Mouse (Mus musculus) left cerebral cortex, postnatal 4 days (tissue): ENCODE measurements around the gene Omt2b. TPM values are rescaled to one million over a fixed set of nuclear protein-coding genes. Genes with fewer than 3 reads are reported as not detected.
A peak's percentile ranks its signal among the peaks of the same experiment; 100 is the strongest.
"Not testable (repeated sequence)": the region's sequence is repeated elsewhere in the genome, so short reads cannot be mapped to it uniquely, and the experiment has no call there.

Experiments
- DNase-seq: peaks from one replicate; pipeline ENCODE4 v3.0.0-alpha.2; 2022
- intact Hi-C: fragments of 180-260 bp; cut with DNase I; formaldehyde crosslinking; loops from one replicate; pipeline ENCODE4 v1.15.1; 2025
- total RNA-seq, 2 experiments: library from RNA; stranded (reverse); gene quantifications; 2 replicates each; pipeline ENCODE4 v1.2.3; 2021

Gene Omt2b
- not detected for total RNA-seq

DNA sequence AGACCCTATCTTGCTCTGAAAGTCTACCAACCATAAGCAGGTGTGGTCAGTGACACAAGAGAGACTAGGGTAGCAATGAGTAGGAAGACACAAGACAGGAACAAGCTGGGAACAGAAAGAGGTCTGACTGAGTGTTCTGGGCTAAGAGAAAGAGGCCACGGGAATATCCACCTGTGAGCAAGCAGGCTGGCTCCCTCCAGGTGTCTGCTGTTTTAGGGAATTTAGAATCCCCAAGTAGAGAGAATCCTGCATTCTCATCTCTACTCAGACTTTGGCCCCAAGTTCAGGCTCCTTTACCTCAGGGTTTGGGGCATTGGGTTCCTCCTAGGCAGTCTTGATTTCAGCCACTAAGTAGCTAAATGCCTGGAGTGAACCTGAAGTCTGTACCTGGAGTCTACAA, at the start of gene Omt2b:
Gene Omt2b, plus strand, starts transcription at position 301 of the 400 bp plus-strand sequence.
- intact Hi-C loops, DNase-seq: not testable (repeated sequence)

DNA sequence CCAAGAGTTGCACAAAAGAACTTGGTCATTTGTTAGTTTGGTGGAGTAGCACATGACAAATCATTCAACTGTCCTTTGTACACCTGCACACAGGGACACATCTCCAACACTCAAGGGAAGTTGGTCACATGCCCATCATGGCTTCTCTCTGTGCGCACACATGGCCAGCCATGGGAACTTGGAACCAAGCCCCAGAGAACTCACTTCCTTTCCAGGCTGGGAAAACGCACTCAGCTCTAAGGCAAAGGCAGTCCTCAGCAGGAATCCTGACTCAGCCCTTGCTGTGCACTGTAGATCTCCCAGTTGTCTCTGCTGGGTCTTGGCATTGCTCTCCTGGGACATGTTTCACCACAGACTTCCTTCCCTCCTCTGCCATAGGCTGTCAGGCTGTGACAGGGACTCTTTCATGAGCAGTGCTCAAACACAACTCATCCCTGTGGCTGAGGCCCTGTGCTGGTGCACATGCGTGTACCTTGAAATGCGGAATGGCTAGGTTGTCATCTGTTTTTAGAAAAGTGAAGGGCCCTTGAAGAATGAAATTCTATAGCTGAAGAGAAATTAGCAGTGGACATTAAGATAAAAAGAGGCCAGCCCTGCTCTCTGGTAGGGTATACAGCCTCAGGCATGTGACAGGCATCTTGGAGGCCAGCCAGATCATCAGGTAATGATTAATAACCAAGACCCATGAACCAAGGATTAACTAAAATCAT, 45.2 kb upstream of the Omt2b start:
- intact Hi-C loops, DNase-seq: not testable (repeated sequence)

DNA sequence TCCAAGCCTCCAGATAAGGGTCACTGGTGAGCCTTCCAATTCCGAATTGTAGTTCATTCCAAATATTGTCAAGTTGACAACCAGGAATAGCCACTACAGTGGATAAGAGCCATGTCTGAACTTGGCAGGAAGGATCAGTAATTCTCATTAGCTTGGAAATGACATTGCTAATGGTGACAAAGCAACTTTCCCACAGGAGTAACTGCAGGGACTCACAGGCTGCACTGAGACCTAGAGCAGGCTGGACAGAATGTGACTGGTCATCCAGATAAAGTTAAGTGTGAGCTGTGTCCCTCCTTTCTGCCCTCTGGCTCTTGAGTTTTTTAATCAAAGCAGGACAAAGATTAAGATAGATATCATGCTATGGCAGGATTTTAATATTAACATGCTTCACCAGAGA, 38.3 kb upstream of the Omt2b start:
- intact Hi-C loops, DNase-seq: not testable (repeated sequence)

DNA sequence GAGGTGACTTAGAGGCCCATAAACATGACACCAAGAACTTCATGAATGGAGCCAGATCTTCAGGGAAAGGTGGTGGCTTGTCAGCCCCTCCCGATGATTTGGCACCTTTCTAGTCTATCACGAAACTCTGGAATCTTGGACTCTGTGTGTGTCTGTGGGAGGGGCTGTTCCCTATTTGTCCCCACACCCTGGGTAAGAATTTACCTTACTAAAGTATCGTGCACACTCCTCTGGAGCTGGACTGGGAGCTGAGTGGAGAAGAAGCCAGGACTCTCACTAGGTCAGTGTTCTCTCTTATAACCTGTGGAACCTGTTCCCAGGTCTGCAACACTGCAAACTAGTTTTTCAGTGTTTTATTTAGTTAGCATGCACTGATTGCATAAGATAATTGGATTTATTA, 37.7 kb upstream of the Omt2b start, which contains the start of gene Gm10639:
Gene Gm10639, plus strand, starts transcription at position 201 of the 400 bp plus-strand sequence.
- DNase-seq, intact Hi-C loops: not testable (repeated sequence)

DNA sequence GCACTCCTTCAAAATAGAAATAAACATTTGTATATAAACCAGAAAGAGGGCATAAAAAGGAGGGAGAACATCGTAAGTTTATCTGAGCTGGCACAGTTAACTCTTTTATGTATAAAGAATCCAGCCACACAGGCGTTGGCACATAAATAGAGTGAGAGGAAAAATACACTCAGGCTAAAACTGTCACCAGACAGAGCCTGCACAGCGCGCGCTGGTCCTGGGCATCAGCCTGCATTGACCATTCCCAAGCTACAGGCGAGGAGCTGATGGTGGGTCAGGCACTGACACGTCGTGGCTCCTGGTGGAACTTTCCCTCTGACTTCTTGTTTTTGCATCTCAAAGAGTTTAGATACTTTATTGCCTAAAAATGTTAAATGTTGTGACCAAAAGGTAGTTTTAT, 34.9 kb upstream of the Omt2b start:
- intact Hi-C loops, DNase-seq: not testable (repeated sequence)

DNA sequence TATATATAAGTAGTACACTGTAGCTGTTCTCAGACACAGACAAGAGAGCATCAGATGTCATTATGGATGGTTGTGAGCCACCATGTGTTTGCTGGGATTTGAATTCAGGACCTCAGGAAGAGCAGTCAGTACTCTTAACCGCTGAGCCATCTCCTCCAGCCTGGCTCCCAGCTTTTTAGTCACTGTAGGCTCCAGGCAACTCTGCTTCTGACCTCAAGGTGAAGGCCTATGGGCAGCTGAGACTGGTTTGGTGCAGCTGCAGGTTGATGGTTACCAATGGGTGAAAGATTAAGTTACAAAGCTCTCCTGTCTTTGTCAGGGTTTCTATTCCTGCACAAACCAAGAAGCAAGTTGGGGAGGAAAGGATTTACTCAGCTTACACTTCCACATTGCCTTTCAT, 33.7 kb upstream of the Omt2b start:
- intact Hi-C loops, DNase-seq: not testable (repeated sequence)

DNA sequence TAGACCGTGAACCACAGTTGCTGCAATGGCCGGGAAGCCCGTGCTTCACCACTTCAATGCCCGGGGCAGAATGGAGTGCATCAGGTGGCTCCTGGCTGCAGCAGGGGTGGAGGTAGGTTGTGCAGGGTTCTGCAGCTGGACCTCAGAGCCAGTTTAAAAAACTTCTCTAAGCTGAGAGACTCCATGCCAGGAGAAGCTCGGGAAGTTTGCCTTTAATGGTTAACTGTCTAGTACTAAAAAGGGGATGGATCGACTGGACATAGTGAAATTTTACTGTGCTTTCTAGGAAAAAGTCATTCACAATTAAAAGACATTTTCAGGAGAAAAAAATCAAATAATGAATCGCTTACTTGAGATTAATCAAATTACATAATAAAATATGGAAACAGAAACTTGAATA, 32.6 kb upstream of the Omt2b start:
- DNase-seq, intact Hi-C loops: not testable (repeated sequence)

DNA sequence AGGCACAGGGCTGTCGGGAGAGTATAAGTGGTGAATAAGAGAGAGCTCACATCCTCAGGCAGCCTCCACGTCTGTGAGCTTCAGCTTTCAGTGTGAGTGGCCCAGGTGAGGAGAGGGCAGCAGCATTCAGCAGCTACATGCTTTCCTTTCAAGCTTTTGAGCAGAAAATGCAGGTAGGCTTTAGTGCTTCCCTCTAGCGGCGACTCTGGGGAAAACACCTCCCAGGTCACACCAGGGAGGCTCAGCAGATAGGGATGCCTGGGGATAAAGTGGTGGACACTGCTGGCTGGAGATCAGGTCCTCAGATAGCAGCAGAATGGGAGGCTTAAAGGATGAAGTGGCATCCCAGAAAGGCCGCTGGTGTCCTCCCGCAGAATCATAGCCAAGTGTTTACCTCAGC, 31.3 kb upstream of the Omt2b start:
- DNase-seq = peak; percentile 21

DNA sequence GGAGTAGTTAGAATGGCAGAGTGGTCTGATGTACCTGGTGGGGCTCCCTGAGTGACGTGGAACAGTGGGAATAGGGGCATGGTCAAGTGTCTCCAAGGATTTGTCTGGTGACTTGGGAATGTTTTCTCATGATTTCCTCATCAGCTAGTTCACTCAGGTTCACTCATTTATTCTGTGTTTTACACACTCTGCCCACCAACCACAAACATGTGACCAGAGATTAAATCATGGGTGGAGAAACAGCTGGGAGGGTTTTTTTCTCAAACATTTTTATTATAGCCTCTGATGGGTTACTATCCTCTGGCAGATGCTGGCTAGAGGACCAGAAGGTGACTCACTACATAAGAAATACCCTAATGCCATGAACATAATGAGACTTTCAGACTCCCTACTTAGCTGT, 29.2 kb upstream of the Omt2b start:
- intact Hi-C loops = no loop called here
- no peak for DNase-seq

More for the DNA sequence above, 31.3 kb upstream of the Omt2b start:
- intact Hi-C loops = not testable (repeated sequence)

DNA sequence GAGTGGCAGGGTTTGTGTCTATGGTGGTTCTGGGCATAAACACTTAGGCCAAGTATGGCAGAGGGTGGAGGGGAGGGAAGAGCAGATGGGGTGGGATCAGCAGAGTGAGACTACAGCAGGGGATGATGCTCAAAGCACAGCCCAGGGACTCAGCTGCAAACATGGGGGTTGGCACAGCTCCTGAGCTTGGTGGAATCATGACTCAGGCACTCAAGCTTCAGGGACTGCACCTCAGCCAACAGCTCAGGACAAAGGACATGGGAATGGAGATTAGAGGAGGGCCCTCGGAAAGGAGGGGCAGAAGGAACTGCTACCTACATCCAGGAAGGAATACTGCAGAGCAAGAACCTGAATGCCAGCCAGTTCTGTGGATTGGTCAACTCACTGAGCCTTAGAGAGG, 28.2 kb upstream of the Omt2b start:
- DNase-seq, intact Hi-C loops: not testable (repeated sequence)

DNA sequence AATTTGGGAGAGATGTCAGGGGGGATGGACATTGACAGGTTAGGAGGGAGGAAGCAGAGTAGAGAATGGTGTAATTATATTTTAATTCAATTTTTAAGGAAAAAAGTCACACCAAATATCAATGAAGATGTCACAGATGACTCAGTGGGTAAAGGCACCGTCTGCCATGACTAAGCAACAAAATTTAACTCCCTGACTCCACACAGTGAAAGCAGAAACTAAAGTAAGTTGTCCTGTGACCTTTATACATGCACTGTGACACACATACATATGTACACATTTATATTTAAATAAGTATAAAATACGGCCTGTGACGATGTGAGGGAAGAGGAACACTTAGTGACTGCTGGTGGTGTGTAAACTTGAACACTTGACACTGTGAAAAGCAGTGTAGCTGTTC, 19.3 kb upstream of the Omt2b start:
- intact Hi-C loops, DNase-seq: not testable (repeated sequence)

DNA sequence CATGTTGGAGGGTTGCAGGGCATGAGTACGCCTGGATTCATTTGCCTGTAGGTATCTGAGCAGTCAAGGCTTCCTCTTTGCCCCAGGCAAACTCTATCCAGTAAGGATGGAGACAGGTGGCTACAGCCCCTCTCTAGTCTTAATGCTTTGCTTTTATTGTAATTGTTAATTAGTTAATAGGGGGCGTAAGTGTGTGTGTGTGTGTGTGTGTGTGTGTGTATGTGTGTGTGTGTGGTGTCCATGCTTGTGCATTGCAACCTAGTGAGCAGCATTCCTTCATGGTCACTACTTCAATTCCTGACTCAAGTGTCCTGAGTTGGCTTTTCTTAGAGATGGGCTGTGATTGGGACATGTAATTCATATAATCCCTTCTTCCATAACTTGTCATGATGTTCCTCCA, 12.7 kb upstream of the Omt2b start, which contains the start of gene Omt2a:
Gene Omt2a, minus strand, starts transcription at position 101 of the 400 bp plus-strand sequence.
- DNase-seq = no peak
- intact Hi-C loops = no loop called here

DNA sequence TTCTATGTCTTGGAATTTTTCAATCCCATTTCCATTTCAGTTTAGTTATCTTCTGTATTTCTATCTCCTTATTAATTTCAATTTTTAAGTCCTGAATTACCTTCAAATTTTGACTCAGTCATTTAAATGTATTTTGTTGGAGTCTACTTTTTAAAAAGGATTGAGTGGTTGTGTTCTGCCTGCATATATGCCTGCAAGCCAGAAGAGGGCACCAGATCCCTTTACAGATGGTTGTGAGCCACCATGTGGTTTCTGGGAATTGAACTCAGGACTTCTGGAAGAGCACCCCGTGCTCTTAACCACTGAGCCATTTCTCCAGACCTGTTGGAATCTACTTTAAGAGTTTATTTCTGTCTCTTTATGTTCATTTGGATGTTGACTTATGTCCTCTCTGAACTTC, 7.9 kb upstream of the Omt2b start:
- no peak for DNase-seq
- intact Hi-C loops = no loop called here

DNA sequence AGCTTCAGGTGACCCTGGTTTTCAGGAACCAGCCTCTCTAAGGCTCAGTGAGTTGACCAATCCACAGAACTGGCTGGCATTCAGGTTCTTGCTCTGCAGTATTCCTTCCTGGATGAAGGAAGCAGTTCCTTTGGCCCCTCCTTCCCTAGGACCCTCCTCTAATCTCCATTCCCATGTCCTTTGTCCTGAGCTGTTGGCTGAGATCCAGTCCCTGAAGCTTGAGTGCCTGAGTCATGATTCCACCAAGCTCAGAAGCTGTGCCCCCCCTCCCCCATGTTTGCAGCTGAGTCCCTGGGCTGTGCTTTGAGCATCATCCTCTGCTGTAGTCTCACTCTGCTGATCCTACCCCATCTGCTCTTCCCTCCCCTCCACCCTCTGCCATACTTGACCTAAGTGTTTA, 9.7 kb downstream of the Omt2b start:
- intact Hi-C loops = not testable (repeated sequence)
- DNase-seq = peak; percentile 11

DNA sequence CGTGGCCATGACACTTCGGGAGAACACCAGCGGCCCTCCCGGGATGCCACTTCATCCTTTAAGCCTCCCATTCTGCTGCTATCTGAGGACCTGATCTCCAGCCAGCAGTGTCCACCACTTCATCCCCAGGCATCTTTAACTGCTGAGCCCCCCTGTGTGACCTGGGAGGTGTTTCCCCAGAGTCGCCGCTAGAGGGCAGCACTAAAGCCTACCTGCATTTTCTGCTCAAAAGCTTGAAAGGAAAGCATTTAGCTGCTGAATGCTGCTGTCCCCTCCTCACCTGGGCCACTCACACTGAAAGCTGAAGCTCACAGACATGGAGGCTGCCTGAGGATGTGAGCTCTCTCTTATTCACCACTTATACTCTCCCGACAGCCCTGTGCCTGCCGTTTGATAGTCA, 12.9 kb downstream of the Omt2b start:
- intact Hi-C loops = not testable (repeated sequence)
- DNase-seq = peak; percentile 31

DNA sequence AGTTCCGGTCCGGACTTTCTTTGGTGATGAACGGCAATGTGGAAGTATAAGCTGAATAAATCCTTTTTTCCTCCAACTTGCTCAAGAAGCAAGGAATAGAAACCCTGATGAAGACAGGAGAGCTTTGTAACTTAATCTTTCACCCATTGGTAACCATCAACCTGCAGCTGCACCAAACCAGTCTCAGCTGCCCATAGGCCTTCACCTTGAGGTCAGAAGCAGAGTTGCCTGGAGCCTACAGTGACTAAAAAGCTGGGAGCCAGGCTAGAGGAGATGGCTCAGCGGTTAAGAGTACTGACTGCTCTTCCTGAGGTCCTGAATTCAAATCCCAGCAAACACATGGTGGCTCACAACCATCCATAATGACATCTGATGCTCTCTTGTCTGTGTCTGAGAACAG, 15.1 kb downstream of the Omt2b start:
- intact Hi-C loops, DNase-seq: not testable (repeated sequence)

DNA sequence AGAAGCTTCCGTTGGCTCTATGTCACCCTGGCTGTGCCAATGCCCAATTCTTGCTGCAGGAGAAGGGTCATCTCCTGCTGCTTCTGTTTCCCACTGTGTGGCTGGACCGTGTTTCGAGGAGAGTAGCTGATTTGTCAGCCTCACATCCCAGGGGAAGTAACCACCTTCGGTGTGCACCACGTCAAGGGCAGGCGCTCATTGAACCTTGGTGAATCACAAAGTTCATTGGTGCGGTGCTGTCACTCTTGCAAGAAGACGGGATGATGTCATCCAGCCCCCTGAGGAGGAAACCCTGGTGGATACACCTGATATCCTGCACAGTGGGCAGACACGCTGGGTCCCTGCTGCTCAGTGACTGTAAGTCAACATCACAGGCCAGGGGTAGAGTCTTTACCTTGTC, 15.7 kb downstream of the Omt2b start:
- intact Hi-C loops, DNase-seq: not testable (repeated sequence)

DNA sequence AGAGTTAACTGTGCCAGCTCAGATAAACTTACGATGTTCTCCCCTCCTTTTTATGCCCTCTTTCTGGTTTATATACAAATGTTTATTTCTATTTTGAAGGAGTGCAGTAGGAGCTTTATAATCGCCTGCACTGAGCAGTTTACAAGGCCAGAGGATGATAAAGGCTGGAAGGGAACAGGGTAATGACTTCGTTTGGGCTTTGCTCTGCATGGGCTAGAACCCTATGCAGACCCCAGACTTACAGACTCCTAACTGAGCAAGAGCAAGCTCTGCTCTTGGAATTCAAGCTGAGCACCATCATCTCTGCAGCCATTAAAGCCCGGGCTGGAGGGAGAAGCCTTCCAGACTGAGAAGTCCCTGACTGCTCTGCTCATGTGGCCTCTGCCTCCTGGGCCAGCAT, 17.8 kb downstream of the Omt2b start:
- intact Hi-C loops = not testable (repeated sequence)

DNA sequence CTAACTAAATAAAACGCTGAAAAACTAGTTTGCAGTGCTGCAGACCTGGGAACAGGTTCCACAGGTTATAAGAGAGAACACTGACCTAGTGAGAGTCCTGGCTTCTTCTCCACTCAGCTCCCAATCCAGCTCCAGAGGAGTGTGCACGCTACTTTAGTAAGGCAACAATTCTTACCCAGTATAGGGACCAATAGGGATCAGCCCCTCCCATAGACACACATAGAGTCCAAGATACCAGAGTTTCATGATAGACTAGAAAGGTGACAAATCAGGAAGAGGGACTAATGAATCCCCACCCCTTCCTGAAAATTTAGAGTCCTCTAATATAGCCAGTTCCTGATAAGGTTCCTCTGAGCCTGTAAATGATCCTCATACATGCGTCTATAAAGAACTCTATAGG, 19.6 kb downstream of the Omt2b start:
- intact Hi-C loops = no loop called here
- DNase-seq = no peak

More for the DNA sequence above, 17.8 kb downstream of the Omt2b start:
- not testable (repeated sequence) for DNase-seq

DNA sequence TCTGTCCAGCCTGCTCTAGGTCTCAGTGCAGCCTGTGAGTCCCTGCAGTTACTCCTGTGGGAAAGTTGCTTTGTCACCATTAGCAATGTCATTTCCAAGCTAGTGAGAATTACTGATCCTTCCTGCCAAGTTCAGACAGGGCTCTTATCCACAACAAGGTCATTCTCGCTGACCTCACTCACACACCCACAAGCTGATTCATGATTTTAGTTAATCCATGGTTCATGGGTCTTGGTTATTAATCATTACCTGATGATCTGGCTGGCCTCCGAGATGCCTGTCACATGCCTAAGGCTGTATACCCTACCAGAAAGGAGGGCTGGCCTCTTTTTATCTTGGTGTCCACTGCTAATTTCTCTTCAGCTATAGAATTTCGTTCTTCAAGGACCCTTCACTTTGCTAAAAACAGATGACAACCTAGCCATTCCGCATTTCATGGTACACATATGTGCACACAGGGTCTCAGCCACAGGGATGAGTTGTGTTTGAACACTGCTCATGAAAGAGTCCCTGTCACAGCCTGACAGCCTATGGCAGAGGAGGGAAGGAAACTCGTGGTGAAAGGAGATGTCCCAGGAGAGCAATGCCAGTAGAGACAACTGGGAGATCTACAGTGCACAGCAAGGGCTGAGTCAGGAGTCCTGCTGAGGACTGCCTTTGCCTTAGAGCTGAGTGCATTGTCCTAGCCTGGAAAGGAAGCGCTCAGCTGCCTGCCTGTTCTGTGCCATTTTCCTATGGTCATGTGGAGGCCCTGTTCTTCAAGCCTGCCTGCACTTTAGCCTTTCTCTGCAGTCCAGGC, 21.0 kb downstream of the Omt2b start:
- DNase-seq, intact Hi-C loops: not testable (repeated sequence)

DNA sequence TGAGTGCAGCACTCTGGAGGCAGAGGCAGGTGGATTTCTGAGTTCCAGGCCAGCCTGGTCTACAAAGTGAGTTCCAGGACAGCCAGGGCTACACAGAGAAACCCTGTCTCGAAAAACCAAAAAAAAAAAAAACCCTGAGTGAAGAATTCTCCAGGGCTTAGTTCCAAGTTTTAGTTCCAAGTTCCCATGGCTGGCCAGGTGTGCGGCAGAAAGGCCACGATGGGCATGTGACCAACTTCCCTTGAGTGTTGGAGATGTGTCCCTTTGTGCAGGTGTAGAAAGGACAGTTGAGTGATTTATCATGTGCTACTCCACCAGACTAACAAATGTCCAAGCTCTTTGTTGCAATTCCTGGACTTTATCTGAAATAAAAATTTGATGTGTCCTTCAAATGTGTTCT, 21.8 kb downstream of the Omt2b start:
- intact Hi-C loops = not testable (repeated sequence)

DNA sequence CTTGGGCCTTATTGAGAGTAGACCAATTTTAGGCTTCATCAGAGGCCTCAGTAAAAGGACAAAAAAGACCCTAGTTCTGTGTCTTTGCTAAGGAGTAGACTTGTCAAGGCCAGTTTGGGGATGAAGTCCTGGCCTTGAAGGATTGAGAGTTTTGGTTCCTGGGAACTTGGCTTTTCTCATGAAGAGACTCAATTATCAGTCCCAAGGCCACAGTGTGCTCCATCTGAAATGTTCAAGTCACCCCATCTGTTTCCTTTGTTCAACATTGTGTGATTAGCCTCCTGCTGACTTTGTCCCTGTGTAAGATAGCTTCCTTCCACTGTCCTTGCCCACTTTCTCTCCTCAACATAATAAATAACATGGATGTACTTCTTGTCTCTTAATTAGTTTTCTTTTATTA, 22.6 kb downstream of the Omt2b start:
- DNase-seq, intact Hi-C loops: not testable (repeated sequence)

More for the DNA sequence above, 21.8 kb downstream of the Omt2b start:
- DNase-seq = not testable (repeated sequence)
